Mouse (Mus musculus) ES-CJ7 (cell line): ENCODE data around the gene Tulp4.

ENCODE experiments used
- DNase-seq: peaks from one replicate; pipeline ENCODE4 v3.0.0; 2011; ENCODE audit warnings: low read depth, low spot score

Tulp4 gene

GRCm38 (mm10) chr17:6123776-6124175 is 17.5 kb downstream of the Tulp4 start:
- no peak for DNase-seq

GRCm38 (mm10) chr17:6125441-6125840 is 19.2 kb downstream of the Tulp4 start:
- DNase-seq = no peak

DNA sequence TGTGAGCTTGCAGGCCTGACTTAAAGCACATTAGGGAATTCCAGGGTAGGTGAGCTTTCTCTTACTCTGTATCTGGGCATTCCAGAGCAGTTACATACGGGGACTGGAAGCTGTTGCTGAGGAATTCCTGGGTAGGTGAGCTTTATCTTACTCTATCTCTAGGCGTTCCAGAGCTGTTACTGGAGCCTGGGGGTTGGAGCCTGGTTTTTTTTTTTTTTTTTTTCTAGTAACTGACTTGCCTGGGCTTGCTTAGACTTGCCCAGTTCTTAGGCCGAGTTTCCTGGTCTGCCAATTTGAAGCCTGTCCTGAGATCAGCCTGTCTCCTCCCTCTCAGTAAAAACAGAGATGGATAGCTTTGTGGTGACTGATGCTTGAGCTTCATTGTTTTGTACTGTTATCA is 21.8 kb downstream of the Tulp4 start:
- DNase-seq = peak; percentile 37

DNA sequence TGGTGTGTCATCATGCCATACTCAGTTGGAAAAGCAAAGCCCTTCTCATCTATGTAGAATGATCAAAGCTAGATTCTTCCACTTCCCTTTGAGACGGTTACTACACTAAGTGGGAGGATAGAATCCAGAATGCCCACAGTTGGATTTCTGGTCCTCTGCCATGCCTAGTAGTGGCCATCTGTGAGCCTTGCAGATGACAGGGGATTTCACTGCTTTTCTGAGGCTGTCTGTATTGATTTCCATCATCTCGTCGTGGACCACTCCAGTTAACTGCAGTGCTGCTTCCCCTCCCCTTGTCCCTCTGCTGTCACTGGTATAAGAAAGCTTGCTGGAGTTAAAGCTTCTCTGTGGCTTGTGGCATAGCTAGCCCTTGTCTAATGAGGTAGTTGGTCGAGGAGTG is 23.1 kb downstream of the Tulp4 start:
- no peak for DNase-seq

GRCm38 (mm10) chr17:6131083-6131482 is 24.8 kb downstream of the Tulp4 start:
- DNase-seq = no peak

GRCm38 (mm10) chr17:6140875-6141274 is 34.6 kb downstream of the Tulp4 start:
- no peak for DNase-seq

- DNase-seq = no peak
Measured at GRCm38 (mm10) chr17:6141344-6141743, 35.1 kb downstream of the Tulp4 start.

GRCm38 (mm10) chr17:6145244-6145643 is 39.0 kb downstream of the Tulp4 start:
- no peak for DNase-seq

- DNase-seq = no peak
Measured at GRCm38 (mm10) chr17:6152941-6153340, 46.7 kb downstream of the Tulp4 start.

DNA sequence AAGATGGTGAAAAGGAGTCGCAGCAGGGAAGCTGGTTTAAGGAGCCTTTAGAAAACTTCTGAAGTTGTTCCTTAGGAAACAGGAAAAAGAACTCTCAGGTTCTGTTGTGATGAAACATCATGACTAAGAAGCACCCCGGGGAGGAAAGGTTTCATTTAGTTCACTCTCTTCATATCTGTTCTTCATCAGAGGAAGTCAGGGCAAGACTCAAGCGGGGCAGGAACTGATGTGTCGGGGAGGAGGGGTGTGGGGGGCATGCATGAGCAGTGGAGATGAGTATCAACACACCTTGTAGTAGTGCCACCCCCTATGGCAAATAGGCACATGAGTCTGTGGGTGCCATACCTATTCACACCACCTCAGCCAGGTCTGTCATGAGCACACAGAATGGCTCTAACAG is 47.3 kb downstream of the Tulp4 start:
- DNase-seq = no peak

- no peak for DNase-seq
Measured at GRCm38 (mm10) chr17:6154366-6154765, 48.1 kb downstream of the Tulp4 start.

GRCm38 (mm10) chr17:6160495-6160894 is 54.3 kb downstream of the Tulp4 start:
- DNase-seq = no peak

DNA sequence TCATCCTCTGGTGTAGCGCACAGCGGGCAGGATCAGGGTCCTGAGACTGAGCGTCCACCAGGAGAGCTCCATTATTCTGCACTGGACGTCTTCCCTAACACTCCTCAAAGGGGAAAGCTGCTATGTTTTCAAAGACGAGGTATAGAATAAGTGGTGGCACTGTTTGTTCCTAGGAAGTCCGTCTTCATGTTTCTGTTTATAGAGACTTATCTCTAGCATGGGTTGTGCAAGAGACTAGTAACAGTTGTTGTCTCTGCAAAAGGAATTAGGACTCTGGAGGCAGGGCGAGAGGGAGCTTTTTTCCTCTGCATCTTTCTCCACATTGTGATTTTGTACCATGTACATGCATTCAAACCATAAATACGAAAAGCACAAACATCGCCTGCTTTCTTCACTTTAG is 55.7 kb downstream of the Tulp4 start:
- no peak for DNase-seq

GRCm38 (mm10) chr17:6162761-6163160 is 56.5 kb downstream of the Tulp4 start:
- no peak for DNase-seq

- DNase-seq = no peak
Measured at GRCm38 (mm10) chr17:6164911-6165310, 58.7 kb downstream of the Tulp4 start.

DNA sequence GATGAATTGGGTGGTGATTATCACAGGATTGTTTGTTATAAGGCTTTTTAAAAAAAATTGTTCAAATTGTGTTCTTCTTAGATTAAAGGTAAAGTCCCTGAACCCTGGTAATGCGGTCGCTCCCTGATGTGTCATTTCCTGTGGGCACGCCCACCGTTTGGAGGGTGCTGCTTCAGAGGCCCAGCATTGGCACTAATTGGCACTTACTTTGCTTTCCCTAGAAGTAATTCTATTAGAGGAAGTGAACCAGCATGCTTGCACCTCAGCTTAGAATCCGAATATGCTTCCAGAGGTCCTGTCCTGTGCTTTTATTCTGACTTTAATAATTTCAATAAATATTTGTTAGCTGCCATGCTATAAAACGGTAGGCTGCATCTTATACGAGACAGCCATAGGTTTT is 66.2 kb downstream of the Tulp4 start:
- DNase-seq = no peak

GRCm38 (mm10) chr17:6172926-6173690 is 66.9 kb downstream of the Tulp4 start:
- no peak for DNase-seq

GRCm38 (mm10) chr17:6174574-6174973 is 68.3 kb downstream of the Tulp4 start:
- DNase-seq = no peak

- no peak for DNase-seq
Measured at GRCm38 (mm10) chr17:6178564-6179267, 72.5 kb downstream of the Tulp4 start.

DNA sequence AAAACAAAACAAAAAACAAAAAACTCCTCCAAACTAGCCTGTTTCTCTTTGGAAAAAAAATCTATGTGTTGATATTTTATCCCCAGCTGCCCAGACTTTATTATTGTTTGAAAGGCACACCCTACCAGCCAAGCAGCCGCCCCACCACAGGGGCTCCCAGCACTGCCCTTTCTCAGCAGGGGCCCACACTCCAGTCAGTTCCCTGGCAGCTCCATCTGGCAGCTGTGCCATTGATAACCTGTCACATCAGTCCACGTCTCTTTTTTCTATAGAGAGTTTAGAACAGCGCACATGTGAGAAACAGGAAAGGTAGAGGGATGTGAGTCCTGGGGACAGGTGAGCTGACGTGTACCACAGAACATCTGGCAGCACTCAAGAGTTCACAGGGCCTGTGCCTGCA is 73.2 kb downstream of the Tulp4 start:
- no peak for DNase-seq

- no peak for DNase-seq
Measured at GRCm38 (mm10) chr17:6180421-6180820, 74.2 kb downstream of the Tulp4 start.

DNA sequence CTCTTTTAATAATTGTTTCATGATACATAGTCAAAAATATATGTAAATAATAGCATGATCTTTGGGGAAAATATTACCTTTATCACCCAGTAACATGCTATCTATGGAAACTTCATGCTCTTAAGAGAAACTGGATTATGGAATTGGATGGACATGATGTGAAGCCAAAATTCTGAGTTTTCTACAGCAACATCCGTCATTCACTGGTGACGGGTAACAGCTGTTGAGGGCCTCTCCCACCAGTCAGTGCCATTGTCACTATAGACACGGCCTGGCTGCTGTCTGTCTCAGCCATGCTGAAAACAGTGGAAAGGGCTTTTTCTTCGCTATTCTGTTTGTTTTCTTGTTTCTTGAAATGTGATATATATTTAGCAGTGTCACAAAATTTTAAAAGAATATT is 76.5 kb downstream of the Tulp4 start:
- no peak for DNase-seq

- no peak for DNase-seq
Measured at GRCm38 (mm10) chr17:6186651-6187050, 80.4 kb downstream of the Tulp4 start.
